Mouse (Mus musculus): ENCODE measurements around the gene Vps13d.

DNA sequence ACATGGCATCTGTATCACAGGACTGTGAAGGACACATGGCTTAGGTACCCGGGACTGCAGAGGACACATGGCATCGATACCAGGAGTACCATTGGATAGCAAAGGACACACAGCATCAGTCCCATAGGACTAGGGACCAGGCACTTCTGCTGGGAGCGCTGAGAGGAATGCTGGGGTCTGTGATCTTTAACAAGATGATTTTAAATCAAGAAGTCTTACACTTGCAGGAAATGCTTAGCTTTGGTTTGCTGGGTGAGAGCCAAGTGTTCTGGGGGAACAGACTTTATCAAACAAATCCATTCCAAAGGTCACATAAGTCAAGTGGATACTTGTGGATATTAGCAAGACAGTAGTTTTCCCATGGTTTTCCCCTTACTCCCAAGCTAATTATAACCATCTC lies 142.5 kb downstream of the Vps13d start:
- TF ChIP-seq CTCF (IDR thresholded peaks at IDR 0.05; ENCODE audit: control insufficient read depth, insufficient read depth, insufficient replicate concordance, low read depth, low read length) (no peak), POLR2A (IDR thresholded peaks at IDR 0.05; ENCODE audit: control insufficient read depth, low read depth, low read length) (no peak)

Measured in testis, adult 2 months (tissue).